Mouse (Mus musculus): ENCODE measurements around the gene B3galt4.

GRCm38 (mm10) chr17:33913264-33913663 lies 38.0 kb downstream of the B3galt4 start:
- no peak for TF ChIP-seq E2F4 (IDR thresholded peaks at IDR 0.05; ENCODE audit: borderline replicate concordance, low read depth, low read length)
- TF ChIP-seq POLR2A (IDR thresholded peaks at IDR 0.05; ENCODE audit: control insufficient read depth in 1 of 2, insufficient read depth in 1 of 2, low read depth in 1 of 2, low read length in 2 of 2, poor library complexity in 1 of 2): no peak
- no peak for TF ChIP-seq JUND (IDR thresholded peaks at IDR 0.05; ENCODE audit: low read depth, low read length)
- TF ChIP-seq CTCF (IDR thresholded peaks at IDR 0.05 in 2 of 3, conservative IDR thresholded peaks at IDR 0.05 in 1 of 3; ENCODE audit: control insufficient read depth in 1 of 3, insufficient read depth in 1 of 3, low read depth in 2 of 3, low read length in 3 of 3, poor library complexity in 1 of 3, severe bottlenecking in 1 of 3): no peak
- TF ChIP-seq ZKSCAN1 (IDR thresholded peaks at IDR 0.05; ENCODE audit: low read depth, low read length): no peak
- TF ChIP-seq TCF12 (IDR thresholded peaks at IDR 0.05; ENCODE audit: low read depth, low read length): no peak
- no peak for TF ChIP-seq ELF1 (IDR thresholded peaks at IDR 0.05; ENCODE audit: low read depth, low read length)
- no peak for TF ChIP-seq ZNF384 (IDR thresholded peaks at IDR 0.05; ENCODE audit: low read depth, low read length)
